ENCODE assay signal across 29 mouse cellular contexts in the genomic region with DNA sequence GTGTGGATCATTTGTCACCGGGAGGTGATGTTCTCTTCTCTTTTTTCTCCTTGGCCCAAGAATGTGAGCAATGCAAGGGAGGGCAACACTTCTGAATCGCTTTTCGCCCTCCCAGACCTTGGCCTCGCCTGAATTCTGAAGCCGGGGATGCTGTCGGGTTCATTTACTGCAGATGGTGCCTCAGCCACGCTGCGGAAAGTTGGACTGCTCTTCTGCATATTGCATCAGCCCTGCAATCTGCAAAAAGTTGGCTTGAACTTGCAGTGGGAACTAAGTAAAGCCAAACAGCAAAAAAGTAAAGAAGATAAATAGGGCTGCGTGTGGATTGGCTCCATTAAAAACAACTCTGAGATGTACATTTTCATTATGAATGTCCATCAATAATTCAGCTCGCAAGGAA. TPM values are rescaled to one million over a fixed set of nuclear protein-coding genes. Genes with fewer than 3 reads are reported as not detected.
DNase-seq lines count a peak whose midpoint lies in the region; ATAC-seq and TF ChIP-seq lines count a peak whose summit lies in the region.
"Had no signal": no experiment of that assay in that cellular context is flagged by ENCODE, and none has a peak within 500 bp of the region (broad histone marks: within the 10 kb centered on the region; RNA-seq: fewer than 3 reads in every experiment).

No protein-coding gene starts in this region.

- 84% methylated on average over 10 of the region's 10 CpGs for WGBS in forebrain, embryonic 14.5 days
- 94% methylated on average over 10 of the region's 10 CpGs for WGBS in forebrain, embryonic 10.5 days
- 61% methylated on average over 10 of the region's 10 CpGs for WGBS in kidney, postnatal 0 days
- 90% methylated on average over 10 of the region's 10 CpGs for WGBS in embryonic facial prominence, embryonic 10.5 days

- TF ChIP-seq CTCF in kidney, postnatal 0 days (IDR thresholded peaks at IDR 0.05; ENCODE audit: low read depth): no peak

- H3K4me3 ChIP-seq in forebrain, embryonic 14.5 days (ENCODE audit: low read depth, low read length): no peak overlapping the region
- H3K4me3 ChIP-seq in forebrain, embryonic 10.5 days: no peak overlapping the region
- H3K4me3 ChIP-seq in kidney, postnatal 0 days (replicated peaks; ENCODE audit: low read depth, low read length): no peak overlapping the region
- H3K4me3 ChIP-seq in embryonic facial prominence, embryonic 10.5 days: no peak overlapping the region
- H3K4me3 ChIP-seq: embryonic facial prominence, embryonic 12.5 days; heart, embryonic 15.5 days; intestine, embryonic 15.5 days; limb, embryonic 13.5 days; lung, embryonic 15.5 days; midbrain, embryonic 13.5 days; stomach, embryonic 15.5 days had no signal

- peak; percentile 29 for DNase-seq in forebrain, embryonic 14.5 days (ENCODE audit: low spot score)
- DNase-seq in forebrain, embryonic 10.5 days (ENCODE audit: extremely low spot score, low spot score): no peak
- DNase-seq in kidney, postnatal 0 days (ENCODE audit: low spot score): peak; percentile 13
- no peak for DNase-seq in kidney, postnatal 10 days
- peak; percentile 38 to 64 for DNase-seq in layer of hippocampus, adult 18-20 months (ENCODE audit: low spot score in 2 of 2)
- peak; percentile 22 to 57 for DNase-seq in layer of hippocampus, postnatal 14 days (ENCODE audit: low spot score in 2 of 2)
- no peak for DNase-seq in embryonic facial prominence, embryonic 10.5 days (ENCODE audit: low spot score)
- DNase-seq: adrenal gland, postnatal 25 days; cerebellum, adult 2 months; cerebellum, postnatal 36 days; gastrocnemius, postnatal 14 days; kidney, adult 2 months; retina, postnatal 1 day; right cerebral cortex, postnatal 14 days; thymus, postnatal 14 days had no signal

- no peaks in the 10 kb centered on the region for H3K4me1 ChIP-seq in forebrain, embryonic 14.5 days (ENCODE audit: control insufficient read depth, insufficient read depth, low read length)
- no peaks in the 10 kb centered on the region for H3K4me1 ChIP-seq in forebrain, embryonic 10.5 days
- no peaks in the 10 kb centered on the region for H3K4me1 ChIP-seq in kidney, postnatal 0 days (replicated peaks; ENCODE audit: insufficient read depth, low read length)
- H3K4me1 ChIP-seq in embryonic facial prominence, embryonic 10.5 days: no peaks in the 10 kb centered on the region
- H3K4me1 ChIP-seq: embryonic facial prominence, embryonic 12.5 days; heart, embryonic 15.5 days; intestine, embryonic 15.5 days; limb, embryonic 13.5 days; lung, embryonic 15.5 days; midbrain, embryonic 13.5 days; stomach, embryonic 15.5 days had no signal

- no peak for ATAC-seq in forebrain, embryonic 14.5 days
- no peak for ATAC-seq in kidney, postnatal 0 days (replicated peaks; ENCODE audit: low FRiP score, low read depth)
- no peak for ATAC-seq in megakaryocyte progenitor cell, adult 5-6 weeks (replicated peaks; ENCODE audit: poor library complexity)
- ATAC-seq: hindbrain, embryonic 16.5 days; intestine, embryonic 15.5 days; midbrain, embryonic 13.5 days; Patski had no signal

- no peak overlapping the region for H3K9ac ChIP-seq in forebrain, embryonic 14.5 days (ENCODE audit: low read length)
- H3K9ac ChIP-seq in kidney, postnatal 0 days (ENCODE audit: low read depth, low read length): no peak overlapping the region
- H3K9ac ChIP-seq: embryonic facial prominence, embryonic 12.5 days; heart, embryonic 15.5 days; intestine, embryonic 15.5 days; limb, embryonic 13.5 days; lung, embryonic 15.5 days; midbrain, embryonic 13.5 days; stomach, embryonic 15.5 days had no signal

- H3K4me2 ChIP-seq in forebrain, embryonic 14.5 days (ENCODE audit: low read length): no peak overlapping the region
- H3K4me2 ChIP-seq in kidney, postnatal 0 days (ENCODE audit: low read length): no peak overlapping the region
- H3K4me2 ChIP-seq: embryonic facial prominence, embryonic 12.5 days; heart, embryonic 15.5 days; intestine, embryonic 15.5 days; limb, embryonic 13.5 days; liver, embryonic 11.5 days; lung, embryonic 15.5 days; midbrain, embryonic 13.5 days; stomach, embryonic 15.5 days had no signal

- H3K9me3 ChIP-seq in forebrain, embryonic 14.5 days (replicated peaks; ENCODE audit: control insufficient read depth, low read length): no peaks in the 10 kb centered on the region
- H3K9me3 ChIP-seq in forebrain, embryonic 10.5 days: peaks cover 14% of the 10 kb centered on the region
- no peaks in the 10 kb centered on the region; the same call in 1 of the 2 replicates for H3K9me3 ChIP-seq in kidney, postnatal 0 days (replicated peaks; ENCODE audit: low read length)
- peaks cover 6% of the 10 kb centered on the region; the same call in 1 of the 2 replicates for H3K9me3 ChIP-seq in embryonic facial prominence, embryonic 10.5 days
- H3K9me3 ChIP-seq: embryonic facial prominence, embryonic 12.5 days; heart, embryonic 15.5 days; intestine, embryonic 15.5 days; lung, embryonic 15.5 days; midbrain, embryonic 13.5 days; stomach, embryonic 15.5 days had no signal

- no peak overlapping the region for H3K27ac ChIP-seq in forebrain, embryonic 14.5 days (ENCODE audit: low read depth, low read length)
- no peak overlapping the region for H3K27ac ChIP-seq in forebrain, embryonic 10.5 days
- no peak overlapping the region for H3K27ac ChIP-seq in kidney, postnatal 0 days
- H3K27ac ChIP-seq in embryonic facial prominence, embryonic 10.5 days (replicated peaks): no peak overlapping the region
- H3K27ac ChIP-seq: embryonic facial prominence, embryonic 12.5 days; heart, embryonic 15.5 days; intestine, embryonic 15.5 days; limb, embryonic 13.5 days; lung, embryonic 15.5 days; midbrain, embryonic 13.5 days; stomach, embryonic 15.5 days had no signal

- no peaks in the 10 kb centered on the region for H3K36me3 ChIP-seq in forebrain, embryonic 14.5 days (ENCODE audit: control insufficient read depth, insufficient read depth, low read length)
- no peaks in the 10 kb centered on the region for H3K36me3 ChIP-seq in forebrain, embryonic 10.5 days (replicated peaks)
- no peaks in the 10 kb centered on the region for H3K36me3 ChIP-seq in kidney, postnatal 0 days (ENCODE audit: insufficient read depth, low read length)
- H3K36me3 ChIP-seq in embryonic facial prominence, embryonic 10.5 days (replicated peaks): no peaks in the 10 kb centered on the region
- H3K36me3 ChIP-seq: embryonic facial prominence, embryonic 12.5 days; heart, embryonic 15.5 days; intestine, embryonic 15.5 days; limb, embryonic 13.5 days; lung, embryonic 15.5 days; midbrain, embryonic 13.5 days; stomach, embryonic 15.5 days had no signal

- H3K27me3 ChIP-seq in forebrain, embryonic 14.5 days (replicated peaks; ENCODE audit: control insufficient read depth, insufficient read depth, low read length): no peaks in the 10 kb centered on the region
- no peaks in the 10 kb centered on the region for H3K27me3 ChIP-seq in forebrain, embryonic 10.5 days (ENCODE audit: poor library complexity, severe bottlenecking)
- H3K27me3 ChIP-seq in kidney, postnatal 0 days (ENCODE audit: insufficient read depth, low read length): no peaks in the 10 kb centered on the region
- H3K27me3 ChIP-seq in embryonic facial prominence, embryonic 10.5 days (replicated peaks; ENCODE audit: low read depth, poor library complexity, severe bottlenecking): no peaks in the 10 kb centered on the region
- H3K27me3 ChIP-seq: embryonic facial prominence, embryonic 12.5 days; heart, embryonic 15.5 days; intestine, embryonic 15.5 days; limb, embryonic 13.5 days; lung, embryonic 15.5 days; midbrain, embryonic 13.5 days; Patski; stomach, embryonic 15.5 days had no signal

RNA-seq across cellular contexts. Expression of gene Dok5, which starts 55.9 kb away (rescaled TPM):
- polyA plus RNA-seq in forebrain, embryonic 14.5 days (2014; fragmentation: Nextera tagmentation; extraction: Ambion mirVana): 41.8 and 58.1 TPM in 2 replicates
- polyA plus RNA-seq in forebrain, embryonic 10.5 days (2016; fragmentation: Nextera tagmentation; extraction: Ambion mirVana): 4.6 and 6.1 TPM in 2 replicates
- 0.45 and 0.66 TPM in 2 replicates for polyA plus RNA-seq in kidney, postnatal 0 days (2015; fragmentation: Nextera tagmentation; extraction: Ambion mirVana)
- total RNA-seq in layer of hippocampus, adult 18-20 months (2021): 10 to 100 TPM; 13.2 to 15.4 TPM
- 10 to 100 TPM; 16.7 to 18.5 TPM for total RNA-seq in layer of hippocampus, postnatal 14 days (2021)
- polyA plus RNA-seq in embryonic facial prominence, embryonic 10.5 days (2016; fragmentation: Nextera tagmentation; extraction: Ambion mirVana): 11.8 and 16.3 TPM in 2 replicates
- total RNA-seq in megakaryocyte progenitor cell, adult 5-6 weeks (2015): 0.25 TPM in 1 of 2 replicates, not detected in the other
- total RNA-seq in megakaryocyte progenitor cell, adult 5-6 weeks (2017): not detected in 2 replicates
- total RNA-seq: granulocyte monocyte progenitor cell, adult 5-6 weeks; megakaryocyte-erythroid progenitor cell, adult 5-6 weeks; MEL had no signal
- polyA plus RNA-seq: Patski had no signal

Comparison
In these comparisons a context has a peak if more than half of its experiments do, and no peak if none do; other contexts are left out.
1. DNase-seq: peak in forebrain, embryonic 14.5 days (single experiment), kidney, postnatal 0 days (single experiment), layer of hippocampus, adult 18-20 months (2 of 2) and layer of hippocampus, postnatal 14 days (2 of 2); none in forebrain, embryonic 10.5 days (single experiment), kidney, postnatal 10 days (single experiment) and embryonic facial prominence, embryonic 10.5 days (single experiment).